Mouse (Mus musculus) megakaryocyte, embryonic 14.5 days (primary cell): Measurements from ENCODE around the gene Hepacam2. TPM values are rescaled to one million over a fixed set of nuclear protein-coding genes. Genes with fewer than 3 reads are reported as not detected.

Experiments used
- polyA plus RNA-seq: library from polyadenylated mRNA; stranded (reverse); fragments of >175 nt; gene quantifications from 2 replicates; pipeline ENCODE4 v1.2.3, GENCODE M21; 2012; ENCODE audit warnings: low replicate concordance; ENCODE audit not compliant: insufficient read depth

The Hepacam2 gene
- polyA plus RNA-seq, 1 experiment: not detected

Other genes starting within 250 kb of the Hepacam2 start
- 0.70 TPM in 1 of 2 replicates, not detected in the other for gene Samd9l, start 98.7 kb downstream of the Hepacam2 start, polyA plus RNA-seq
- 1.6 TPM in 1 of 2 replicates, not detected in the other for gene Vps50, start 84 bp upstream of the Hepacam2 start, polyA plus RNA-seq